Mouse (Mus musculus): Measurements from ENCODE around the gene Nutf2-ps1. TPM values are rescaled to one million over a fixed set of nuclear protein-coding genes. Genes with fewer than 3 reads are reported as not detected.

Gene Nutf2-ps1
- polyA plus RNA-seq, 1 experiment from 2014 or later, result 407 TPM

DNA sequence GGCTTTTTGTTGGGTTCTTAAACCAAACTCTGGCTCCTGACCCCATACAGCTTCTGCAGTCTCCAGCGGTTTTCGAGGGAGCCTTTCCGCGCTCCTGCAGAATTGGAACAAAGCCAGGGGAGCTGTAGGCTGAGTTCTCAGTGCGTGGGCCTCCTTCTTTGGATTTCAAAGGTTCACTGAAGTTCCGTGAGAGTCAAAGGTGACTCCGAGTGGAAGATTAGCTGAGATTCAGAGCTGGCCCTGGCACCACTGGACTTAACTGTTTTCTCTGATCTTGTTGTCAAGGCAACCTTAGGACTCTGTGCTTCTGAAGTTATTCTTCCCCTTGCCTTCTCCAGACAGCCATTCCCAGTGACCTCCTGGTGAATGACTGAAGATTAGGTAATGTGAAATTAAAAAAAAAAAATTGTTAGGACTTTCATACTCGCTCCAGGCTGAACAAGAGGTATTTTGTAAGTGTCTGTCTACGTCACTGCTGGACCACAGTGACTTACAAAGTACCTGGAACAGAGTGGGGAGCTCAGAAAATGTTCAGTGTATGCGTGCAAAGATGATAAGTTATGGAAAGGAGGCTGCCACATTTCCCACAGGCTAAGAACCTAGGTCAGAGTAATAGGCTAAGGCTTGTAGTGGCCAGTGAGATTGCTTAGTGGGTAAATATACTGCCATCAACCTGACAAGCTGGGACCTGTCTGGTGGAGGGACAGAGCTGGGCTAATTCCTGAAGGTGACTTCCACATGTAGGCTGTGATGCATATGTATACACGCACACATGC, 11.7 kb downstream of the Nutf2-ps1 start:
- H3K4me3 ChIP-seq (replicated peaks), result no peak overlapping the region
- H3K36me3 ChIP-seq, result no peaks in the 10 kb centered on the region
- 52% methylated on average over 11 of the region's 11 CpGs for WGBS
- no peak overlapping the region for H3K4me2 ChIP-seq
- no peak overlapping the region for H3K27ac ChIP-seq
- no peaks in the 10 kb centered on the region for H3K9me3 ChIP-seq
- no peaks in the 10 kb centered on the region for H3K27me3 ChIP-seq (replicated peaks)
- 0 out of 2 replicates have a peak, but pooled peaks cover 5% of the 10 kb centered on the region for H3K4me1 ChIP-seq
- ATAC-seq (ENCODE audit: insufficient read depth, low FRiP score, low read depth), result no peak
- no peak overlapping the region for H3K9ac ChIP-seq

DNA sequence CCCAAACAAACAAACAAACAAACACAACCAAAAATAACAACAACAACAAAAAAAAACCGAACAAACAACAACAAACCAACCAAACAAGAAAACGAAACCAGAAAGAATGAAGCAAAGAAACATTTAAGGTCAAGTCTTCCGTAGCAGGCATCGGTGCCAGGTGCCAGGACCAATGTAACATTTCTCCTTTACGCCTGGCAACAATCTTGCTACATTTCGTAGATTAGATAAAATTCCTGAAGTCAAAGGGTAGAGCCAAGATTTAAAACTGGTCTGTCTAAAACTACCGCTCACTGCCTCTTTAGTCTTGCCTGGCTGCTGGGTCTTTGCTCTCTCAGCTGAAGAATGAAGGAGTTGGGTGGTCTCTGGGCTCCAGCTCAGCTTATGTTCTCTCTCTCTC, 12.8 kb downstream of the Nutf2-ps1 start:
- no peak overlapping the region for H3K27ac ChIP-seq
- H3K9me3 ChIP-seq, result no peaks in the 10 kb centered on the region
- H3K4me2 ChIP-seq, result no peak overlapping the region
- no peak for ATAC-seq (ENCODE audit: insufficient read depth, low FRiP score, low read depth)
- 0 out of 2 replicates have a peak, but pooled peaks cover 5% of the 10 kb centered on the region for H3K4me1 ChIP-seq
- no peak overlapping the region for H3K9ac ChIP-seq
- H3K27me3 ChIP-seq (replicated peaks), result no peaks in the 10 kb centered on the region
- H3K4me3 ChIP-seq (replicated peaks), result no peak overlapping the region
- 57% methylated on average over 7 of the region's 7 CpGs for WGBS
- no peaks in the 10 kb centered on the region for H3K36me3 ChIP-seq

DNA sequence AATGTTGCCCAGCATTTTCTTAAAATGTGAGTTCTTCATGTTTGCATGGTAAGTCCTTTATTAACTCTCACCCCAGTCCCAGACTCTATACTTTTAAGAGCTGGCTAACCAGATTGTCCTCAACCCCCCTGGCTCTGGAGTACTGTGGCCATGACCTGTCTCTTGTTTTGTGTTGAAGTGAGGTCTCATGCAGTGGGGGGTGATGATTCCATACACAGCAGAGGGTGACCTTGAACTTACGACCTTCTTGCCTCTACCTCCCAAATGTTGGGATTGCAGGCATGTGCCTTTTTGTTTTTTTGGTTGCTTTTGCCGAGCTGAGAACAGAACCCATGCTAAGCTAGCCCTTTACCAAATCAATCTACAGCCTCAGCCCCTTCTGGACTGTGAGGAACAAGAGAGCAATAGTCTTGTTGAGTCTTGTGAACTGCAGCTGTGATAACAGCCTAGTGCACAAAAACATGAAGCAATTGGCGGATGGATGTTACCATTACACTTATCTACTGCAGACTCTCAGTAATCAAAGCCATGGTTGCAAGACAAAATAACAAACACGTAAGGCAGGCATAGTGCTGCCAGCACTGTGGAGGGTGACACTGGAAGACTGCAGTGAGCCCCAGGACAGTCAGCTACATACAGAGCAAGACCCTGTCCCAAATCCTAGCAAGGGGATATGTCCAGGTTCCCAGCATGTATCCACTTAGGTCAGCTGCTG, 13.4 kb downstream of the Nutf2-ps1 start:
- 78% methylated on average over 4 of the region's 4 CpGs for WGBS
- H3K9ac ChIP-seq, result no peak overlapping the region
- no peak overlapping the region for H3K4me2 ChIP-seq

DNA sequence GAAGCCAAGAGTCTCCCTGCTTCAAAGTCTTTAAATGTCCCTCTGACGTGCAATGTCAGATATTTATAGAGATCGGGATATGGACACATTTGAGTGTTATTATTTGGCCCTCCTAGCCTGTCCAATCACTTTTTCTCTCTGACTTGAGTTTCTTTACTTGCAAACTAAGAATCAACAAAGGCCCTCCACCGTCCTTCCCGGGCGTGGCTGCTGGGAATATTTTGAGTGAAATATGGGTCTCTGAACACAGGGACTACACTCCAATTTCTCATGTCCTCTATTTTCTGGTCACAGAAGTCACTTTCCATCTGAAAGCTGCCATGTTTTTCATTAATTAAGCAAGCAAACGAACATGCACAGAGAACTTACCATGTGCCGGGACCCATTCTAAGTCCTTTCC, 14.3 kb downstream of the Nutf2-ps1 start:
- Histone ChIP-seq H3K27me3 (replicated peaks) (no peaks in the 10 kb centered on the region), H3K4me3 (replicated peaks) (no peak overlapping the region), H3K27ac (no peak overlapping the region), H3K4me1 (0 out of 2 replicates have a peak, but pooled peaks cover 5% of the 10 kb centered on the region), H3K36me3 (no peaks in the 10 kb centered on the region), H3K9ac (no peak overlapping the region), H3K4me2 (no peak overlapping the region), H3K9me3 (no peaks in the 10 kb centered on the region)
- 84% methylated on average over 7 of the region's 7 CpGs for WGBS
- ATAC-seq (ENCODE audit: insufficient read depth, low FRiP score, low read depth), result no peak

More for the DNA sequence above, 13.4 kb downstream of the Nutf2-ps1 start:
- Histone ChIP-seq H3K27me3 (replicated peaks) (no peaks in the 10 kb centered on the region), H3K4me1 (0 out of 2 replicates have a peak, but pooled peaks cover 5% of the 10 kb centered on the region), H3K9me3 (no peaks in the 10 kb centered on the region), H3K4me3 (replicated peaks) (no peak overlapping the region), H3K36me3 (no peaks in the 10 kb centered on the region), H3K27ac (no peak overlapping the region)
- no peak for ATAC-seq (ENCODE audit: insufficient read depth, low FRiP score, low read depth)

GRCm38 (mm10) chr19:53574131-53574530, 14.7 kb downstream of the Nutf2-ps1 start:
- H3K36me3 ChIP-seq, result no peaks in the 10 kb centered on the region
- 64% methylated on average over 8 of the region's 8 CpGs for whole genome bisulfite sequencing
- H3K4me2 ChIP-seq, result no peak overlapping the region
- H3K9ac ChIP-seq, result no peak overlapping the region
- no peaks in the 10 kb centered on the region for H3K27me3 ChIP-seq (replicated peaks)
- no peak for ATAC-seq (ENCODE audit: insufficient read depth, low FRiP score, low read depth)
- H3K27ac ChIP-seq, result no peak overlapping the region
- H3K4me1 ChIP-seq, result 0 out of 2 replicates have a peak, but pooled peaks cover 5% of the 10 kb centered on the region
- no peak overlapping the region for H3K4me3 ChIP-seq (replicated peaks)
- no peaks in the 10 kb centered on the region for H3K9me3 ChIP-seq

GRCm38 (mm10) chr19:53573151-53573550, 15.7 kb downstream of the Nutf2-ps1 start:
- no peak for ATAC-seq (ENCODE audit: insufficient read depth, low FRiP score, low read depth)
- H3K27me3 ChIP-seq (replicated peaks), result no peaks in the 10 kb centered on the region
- no peak overlapping the region for H3K4me2 ChIP-seq
- 0 out of 2 replicates have a peak, but pooled peaks cover 5% of the 10 kb centered on the region for H3K4me1 ChIP-seq
- H3K4me3 ChIP-seq (replicated peaks), result no peak overlapping the region
- no peak overlapping the region for H3K27ac ChIP-seq
- WGBS, result 71% methylated on average over 3 of the region's 3 CpGs
- H3K36me3 ChIP-seq, result no peaks in the 10 kb centered on the region
- no peak overlapping the region for H3K9ac ChIP-seq
- no peaks in the 10 kb centered on the region for H3K9me3 ChIP-seq

- no peak overlapping the region for H3K4me3 ChIP-seq (replicated peaks)
- no peak overlapping the region for H3K4me2 ChIP-seq
- no peaks in the 10 kb centered on the region for H3K27me3 ChIP-seq (replicated peaks)
- H3K27ac ChIP-seq, result no peak overlapping the region
- 0 out of 2 replicates have a peak, but pooled peaks cover 5% of the 10 kb centered on the region for H3K4me1 ChIP-seq
- peak; percentile 43; the same call in 1 of the 2 replicates for ATAC-seq (ENCODE audit: insufficient read depth, low FRiP score, low read depth)
- H3K9ac ChIP-seq, result no peak overlapping the region
- WGBS, result 32% methylated on average over 12 of the region's 12 CpGs
- H3K36me3 ChIP-seq, result no peaks in the 10 kb centered on the region
- H3K9me3 ChIP-seq, result no peaks in the 10 kb centered on the region
These were observed 16.3 kb downstream of the Nutf2-ps1 start for GRCm38 (mm10) chr19:53572607-53573006.

GRCm38 (mm10) chr19:53571501-53572428, 17.1 kb downstream of the Nutf2-ps1 start:
- 0 out of 2 replicates have a peak, but pooled peaks cover 5% of the 10 kb centered on the region for H3K4me1 ChIP-seq
- H3K9me3 ChIP-seq, result no peaks in the 10 kb centered on the region
- no peak overlapping the region for H3K4me3 ChIP-seq (replicated peaks)
- H3K27me3 ChIP-seq (replicated peaks), result no peaks in the 10 kb centered on the region
- H3K27ac ChIP-seq, result no peak overlapping the region
- 71% methylated on average over 18 of the region's 18 CpGs for WGBS
- no peak overlapping the region for H3K9ac ChIP-seq
- no peak for ATAC-seq (ENCODE audit: insufficient read depth, low FRiP score, low read depth)
- H3K36me3 ChIP-seq, result no peaks in the 10 kb centered on the region
- H3K4me2 ChIP-seq, result no peak overlapping the region

DNA sequence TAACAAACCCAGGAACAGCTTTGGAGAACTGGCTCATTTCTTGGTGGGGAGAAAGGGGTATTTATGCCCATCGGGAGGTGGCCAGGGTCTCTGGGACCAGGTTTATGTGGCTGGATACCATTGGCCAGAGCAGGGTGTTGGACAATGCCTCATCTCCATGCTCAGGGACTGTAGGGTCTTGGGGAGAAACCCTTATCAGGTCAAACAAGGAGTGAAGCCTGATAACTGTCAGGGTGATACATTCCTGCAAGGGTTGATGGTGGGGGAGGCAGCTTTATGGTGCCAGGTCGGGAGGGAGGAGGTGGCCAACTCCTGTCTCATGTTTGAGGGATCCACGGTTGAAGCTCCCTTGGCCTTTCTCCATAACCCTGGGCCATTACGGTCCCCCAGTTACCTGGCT, 17.8 kb downstream of the Nutf2-ps1 start:
- H3K27ac ChIP-seq, result no peak overlapping the region
- H3K9ac ChIP-seq, result no peak overlapping the region
- WGBS, result 61% methylated on average over 4 of the region's 4 CpGs
- no peak for ATAC-seq (ENCODE audit: insufficient read depth, low FRiP score, low read depth)
- H3K4me3 ChIP-seq (replicated peaks), result no peak overlapping the region
- no peaks in the 10 kb centered on the region for H3K9me3 ChIP-seq
- 0 out of 2 replicates have a peak, but pooled peaks cover 5% of the 10 kb centered on the region for H3K4me1 ChIP-seq
- H3K27me3 ChIP-seq (replicated peaks), result no peaks in the 10 kb centered on the region
- no peak overlapping the region for H3K4me2 ChIP-seq
- no peaks in the 10 kb centered on the region for H3K36me3 ChIP-seq

- Histone ChIP-seq H3K4me2 (no peak overlapping the region), H3K9me3 (no peaks in the 10 kb centered on the region), H3K4me1 (0 out of 2 replicates have a peak, but pooled peaks cover 5% of the 10 kb centered on the region), H3K27me3 (replicated peaks) (no peaks in the 10 kb centered on the region), H3K27ac (no peak overlapping the region), H3K4me3 (replicated peaks) (no peak overlapping the region), H3K9ac (no peak overlapping the region), H3K36me3 (no peaks in the 10 kb centered on the region)
- ATAC-seq (ENCODE audit: insufficient read depth, low FRiP score, low read depth), result no peak
- WGBS, result 79% methylated on average over 3 of the region's 3 CpGs
These were observed 20.3 kb downstream of the Nutf2-ps1 start for GRCm38 (mm10) chr19:53568553-53568952.

GRCm38 (mm10) chr19:53567864-53568263, 21.0 kb downstream of the Nutf2-ps1 start:
- Histone ChIP-seq H3K9me3 (no peaks in the 10 kb centered on the region), H3K4me3 (replicated peaks) (no peak overlapping the region), H3K4me2 (no peak overlapping the region), H3K4me1 (0 out of 2 replicates have a peak, but pooled peaks cover 2% of the 10 kb centered on the region), H3K27ac (no peak overlapping the region), H3K27me3 (replicated peaks) (no peaks in the 10 kb centered on the region), H3K36me3 (no peaks in the 10 kb centered on the region), H3K9ac (no peak overlapping the region)
- ATAC-seq (ENCODE audit: insufficient read depth, low FRiP score, low read depth), result no peak
- WGBS, result 51% methylated on average over 11 of the region's 11 CpGs
